Mouse (Mus musculus): ENCODE data around the gene Terf2. TPM values are rescaled to one million over a fixed set of nuclear protein-coding genes. Genes with fewer than 3 reads are reported as not detected.

Gene Terf2
- total and polyA plus RNA-seq, 3 experiments, result 24.9 to 76.8 (median 28.6) TPM

- TF ChIP-seq TAL1 (conservative IDR thresholded peaks at IDR 0.05; ENCODE audit: low read depth, low read length) (no peak), CTCF (IDR thresholded peaks at IDR 0.05; ENCODE audit: low read depth, low read length) (no peak), GATA1 (IDR thresholded peaks at IDR 0.05; ENCODE audit: borderline replicate concordance, low read length) (no peak), POLR2AphosphoS5 (IDR thresholded peaks at IDR 0.05; ENCODE audit: insufficient replicate concordance, low read depth, low read length) (no peak), GATA2 (IDR thresholded peaks at IDR 0.05; ENCODE audit: borderline replicate concordance, low read depth, low read length) (no peak)
- Histone ChIP-seq H3K9me3 (replicated peaks) (no peaks in the 10 kb centered on the region), H3K4me3 (ENCODE audit: low read depth, low read length) (no peak overlapping the region), H3K4me1 (ENCODE audit: insufficient read depth, low read depth, low read length) (peaks cover 22% of the 10 kb centered on the region), H3K36me3 (replicated peaks) (peaks cover 88% of the 10 kb centered on the region), H3K27me3 (ENCODE audit: insufficient read depth, low read length) (no peaks in the 10 kb centered on the region)
- no peak for DNase-seq (ENCODE audit: low spot score)
- no peak for ATAC-seq (ENCODE audit: extremely low read depth, insufficient number of reproducible peaks, low FRiP score, poor library complexity, severe bottlenecking)
Observed at GRCm38 (mm10) chr8:107090531-107090930, 5.8 kb downstream of the Terf2 start.

GRCm38 (mm10) chr8:107088526-107089063, 7.8 kb downstream of the Terf2 start:
- no peak overlapping the region for H3K4me3 ChIP-seq (ENCODE audit: low read depth, low read length)
- DNase-seq (ENCODE audit: low spot score), result no peak
- peaks cover 85% of the 10 kb centered on the region for H3K36me3 ChIP-seq (replicated peaks)
- TF ChIP-seq POLR2AphosphoS5 (IDR thresholded peaks at IDR 0.05; ENCODE audit: insufficient replicate concordance, low read depth, low read length) (no peak), GATA2 (IDR thresholded peaks at IDR 0.05; ENCODE audit: borderline replicate concordance, low read depth, low read length) (no peak), CTCF (IDR thresholded peaks at IDR 0.05; ENCODE audit: low read depth, low read length) (no peak), TAL1 (conservative IDR thresholded peaks at IDR 0.05; ENCODE audit: low read depth, low read length) (no peak), GATA1 (IDR thresholded peaks at IDR 0.05; ENCODE audit: borderline replicate concordance, low read length) (no peak)
- no peaks in the 10 kb centered on the region for H3K27me3 ChIP-seq (ENCODE audit: insufficient read depth, low read length)
- no peak for ATAC-seq (ENCODE audit: extremely low read depth, insufficient number of reproducible peaks, low FRiP score, poor library complexity, severe bottlenecking)
- no peaks in the 10 kb centered on the region for H3K9me3 ChIP-seq (replicated peaks)
- H3K4me1 ChIP-seq (ENCODE audit: insufficient read depth, low read depth, low read length), result peaks cover 6% of the 10 kb centered on the region

DNA sequence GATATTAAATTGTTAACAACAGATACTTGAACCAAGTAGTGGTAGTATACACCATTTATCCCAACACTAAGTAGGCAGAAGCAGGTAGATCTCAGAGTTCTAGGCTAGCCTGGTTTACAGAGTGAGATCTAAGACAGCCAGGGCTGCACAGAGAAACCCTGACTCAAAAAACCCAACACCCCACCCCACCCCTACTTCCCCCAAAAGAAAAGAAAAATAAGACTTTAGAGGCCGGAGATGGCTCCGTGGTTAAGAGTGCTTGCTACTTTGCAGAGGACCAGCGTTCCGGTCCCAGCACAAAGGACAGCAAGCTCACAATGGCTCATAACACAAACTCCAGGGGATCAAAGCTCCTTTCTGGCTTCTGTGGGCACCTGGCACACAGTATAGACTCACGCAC, 10.3 kb downstream of the Terf2 start:
- Histone ChIP-seq H3K27me3 (ENCODE audit: insufficient read depth, low read length) (no peaks in the 10 kb centered on the region), H3K36me3 (replicated peaks) (peaks cover 87% of the 10 kb centered on the region)
- DNase-seq (ENCODE audit: low spot score), result no peak

GRCm38 (mm10) chr8:107085358-107085757, 11.0 kb downstream of the Terf2 start:
- TF ChIP-seq TAL1 (conservative IDR thresholded peaks at IDR 0.05; ENCODE audit: low read depth, low read length) (no peak), CTCF (IDR thresholded peaks at IDR 0.05; ENCODE audit: low read depth, low read length) (0 out of 2 replicates have a peak, but pooled peaks have one; percentile 9)
- peaks cover 87% of the 10 kb centered on the region for H3K36me3 ChIP-seq (replicated peaks)
- no peaks in the 10 kb centered on the region for H3K4me1 ChIP-seq (ENCODE audit: insufficient read depth, low read depth, low read length)
- DNase-seq (ENCODE audit: low spot score) (no peak), ATAC-seq (ENCODE audit: extremely low read depth, insufficient number of reproducible peaks, low FRiP score, poor library complexity, severe bottlenecking) (no peak)
- H3K9me3 ChIP-seq (replicated peaks), result no peaks in the 10 kb centered on the region
- no peaks in the 10 kb centered on the region for H3K27me3 ChIP-seq (ENCODE audit: insufficient read depth, low read length)
- H3K4me3 ChIP-seq (ENCODE audit: low read depth, low read length), result no peak overlapping the region

More for the DNA sequence above, 10.3 kb downstream of the Terf2 start:
- no peak for TF ChIP-seq GATA2 (IDR thresholded peaks at IDR 0.05; ENCODE audit: borderline replicate concordance, low read depth, low read length)
- TF ChIP-seq CTCF (IDR thresholded peaks at IDR 0.05; ENCODE audit: low read depth, low read length), result no peak
- no peak for TF ChIP-seq GATA1 (IDR thresholded peaks at IDR 0.05; ENCODE audit: borderline replicate concordance, low read length)
- TF ChIP-seq POLR2AphosphoS5 (IDR thresholded peaks at IDR 0.05; ENCODE audit: insufficient replicate concordance, low read depth, low read length), result no peak
- no peak for TF ChIP-seq TAL1 (conservative IDR thresholded peaks at IDR 0.05; ENCODE audit: low read depth, low read length)
- no peak for ATAC-seq (ENCODE audit: extremely low read depth, insufficient number of reproducible peaks, low FRiP score, poor library complexity, severe bottlenecking)
- Histone ChIP-seq H3K4me3 (ENCODE audit: low read depth, low read length) (no peak overlapping the region), H3K9me3 (replicated peaks) (no peaks in the 10 kb centered on the region), H3K4me1 (ENCODE audit: insufficient read depth, low read depth, low read length) (no peaks in the 10 kb centered on the region)

- no peak for TF ChIP-seq TAL1 (conservative IDR thresholded peaks at IDR 0.05; ENCODE audit: low read depth, low read length)
- Histone ChIP-seq H3K4me3 (ENCODE audit: low read depth, low read length) (no peak overlapping the region), H3K27me3 (ENCODE audit: insufficient read depth, low read length) (no peaks in the 10 kb centered on the region), H3K4me1 (ENCODE audit: insufficient read depth, low read depth, low read length) (peaks cover 4% of the 10 kb centered on the region), H3K9me3 (replicated peaks) (no peaks in the 10 kb centered on the region), H3K36me3 (replicated peaks) (peaks cover 98% of the 10 kb centered on the region)
- ATAC-seq (ENCODE audit: extremely low read depth, insufficient number of reproducible peaks, low FRiP score, poor library complexity, severe bottlenecking), result no peak
- DNase-seq (ENCODE audit: low spot score), result no peak
Observed at GRCm38 (mm10) chr8:107076239-107076888, 20.0 kb downstream of the Terf2 start.

- no peak for DNase-seq (ENCODE audit: low spot score)
- Histone ChIP-seq H3K27me3 (ENCODE audit: insufficient read depth, low read length) (no peaks in the 10 kb centered on the region), H3K36me3 (replicated peaks) (peaks cover 98% of the 10 kb centered on the region), H3K4me3 (ENCODE audit: low read depth, low read length) (no peak overlapping the region), H3K4me1 (ENCODE audit: insufficient read depth, low read depth, low read length) (peaks cover 11% of the 10 kb centered on the region), H3K9me3 (replicated peaks) (no peaks in the 10 kb centered on the region)
- no peak for ATAC-seq (ENCODE audit: extremely low read depth, insufficient number of reproducible peaks, low FRiP score, poor library complexity, severe bottlenecking)
- TF ChIP-seq GATA2 (IDR thresholded peaks at IDR 0.05; ENCODE audit: borderline replicate concordance, low read depth, low read length) (no peak), POLR2AphosphoS5 (IDR thresholded peaks at IDR 0.05; ENCODE audit: insufficient replicate concordance, low read depth, low read length) (no peak), GATA1 (IDR thresholded peaks at IDR 0.05; ENCODE audit: borderline replicate concordance, low read length) (no peak), TAL1 (conservative IDR thresholded peaks at IDR 0.05; ENCODE audit: low read depth, low read length) (no peak), CTCF (IDR thresholded peaks at IDR 0.05; ENCODE audit: low read depth, low read length) (no peak)
Observed at GRCm38 (mm10) chr8:107074128-107074527, 22.2 kb downstream of the Terf2 start.

Data from G1E (cell line).